Mouse (Mus musculus) kidney, postnatal 4 days (tissue): Measurements from ENCODE around the gene Zfand3.

ENCODE experiments used
- DNase-seq, 2 experiments: peaks; one replicate each; pipeline ENCODE4 v3.0.0; 2021; ENCODE audit warnings: mixed read lengths in 2 of 2

The Zfand3 gene

DNA sequence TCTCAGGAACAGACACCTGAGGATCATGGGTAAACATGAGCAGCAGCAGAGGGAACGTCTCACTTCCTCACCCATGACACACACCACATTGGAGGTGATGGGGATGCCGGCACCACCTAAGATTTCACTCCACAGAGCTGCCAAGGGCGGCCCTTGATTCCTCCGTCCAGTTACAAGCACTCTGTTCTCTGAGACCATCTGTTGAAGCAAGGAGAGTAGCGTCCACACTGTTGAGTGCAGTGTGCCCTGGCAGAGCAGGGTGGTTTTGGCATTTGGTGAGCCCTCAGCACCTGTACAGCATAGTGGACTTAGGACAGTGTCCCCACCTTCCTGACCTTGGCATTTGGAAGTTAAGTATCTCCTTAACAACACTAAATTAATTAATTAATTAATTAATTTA lies 107.0 kb downstream of the Zfand3 start:
- no peak for DNase-seq

DNA sequence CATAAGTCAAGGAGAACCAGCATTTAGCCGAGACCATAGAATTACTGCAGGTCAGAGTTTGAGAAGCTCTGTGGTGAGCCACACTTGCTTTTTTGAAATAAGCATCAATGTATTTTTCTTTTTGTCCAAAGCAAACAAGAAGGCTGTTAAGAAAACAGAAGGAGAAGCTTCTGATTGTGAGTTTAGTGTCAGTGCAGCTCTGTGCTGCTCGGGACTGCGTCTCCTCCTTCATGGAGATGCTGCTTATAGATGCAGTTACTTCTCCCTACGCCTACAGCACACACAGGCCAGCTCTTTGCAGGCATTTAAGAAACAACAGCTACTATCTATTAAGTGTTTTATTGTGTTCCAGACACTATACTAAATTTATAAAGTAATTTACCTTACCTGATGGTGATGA lies 107.5 kb downstream of the Zfand3 start:
- no peak for DNase-seq

DNA sequence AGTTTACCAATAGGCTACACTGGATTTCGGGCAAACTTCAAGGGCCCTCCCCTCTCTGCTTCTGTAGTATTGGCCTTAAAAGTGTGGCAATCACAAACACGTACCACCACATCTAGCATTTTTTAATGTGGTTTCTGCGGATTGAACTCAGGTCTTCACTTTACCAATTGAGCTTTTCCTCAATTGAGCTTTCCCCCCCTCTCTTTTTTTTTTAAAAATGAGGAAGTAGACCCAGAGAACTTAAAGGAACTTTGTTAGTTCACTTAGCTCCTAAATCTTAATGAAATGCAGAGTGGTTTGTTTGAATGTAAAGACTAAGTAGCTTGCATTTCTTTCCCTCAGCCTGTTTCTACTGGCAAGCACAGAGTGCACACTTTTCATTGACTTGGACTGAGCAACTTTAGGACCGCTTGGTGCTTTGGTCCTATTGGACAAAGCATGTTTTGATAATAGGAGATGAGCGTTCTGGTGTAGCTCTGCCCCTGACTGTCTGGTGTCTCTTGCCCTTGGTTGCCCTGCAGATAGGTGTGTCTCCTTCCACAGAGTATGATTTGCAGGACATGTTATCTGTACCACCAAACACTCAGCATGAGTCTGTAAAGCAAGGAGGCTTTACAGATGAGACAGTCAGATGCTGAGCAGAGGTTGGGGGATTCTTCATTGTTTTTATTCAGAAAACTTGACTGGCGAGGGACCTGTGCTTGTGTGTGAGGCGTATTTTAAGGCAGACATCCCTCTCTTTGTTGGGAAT lies 108.2 kb downstream of the Zfand3 start:
- DNase-seq = no peak

DNA sequence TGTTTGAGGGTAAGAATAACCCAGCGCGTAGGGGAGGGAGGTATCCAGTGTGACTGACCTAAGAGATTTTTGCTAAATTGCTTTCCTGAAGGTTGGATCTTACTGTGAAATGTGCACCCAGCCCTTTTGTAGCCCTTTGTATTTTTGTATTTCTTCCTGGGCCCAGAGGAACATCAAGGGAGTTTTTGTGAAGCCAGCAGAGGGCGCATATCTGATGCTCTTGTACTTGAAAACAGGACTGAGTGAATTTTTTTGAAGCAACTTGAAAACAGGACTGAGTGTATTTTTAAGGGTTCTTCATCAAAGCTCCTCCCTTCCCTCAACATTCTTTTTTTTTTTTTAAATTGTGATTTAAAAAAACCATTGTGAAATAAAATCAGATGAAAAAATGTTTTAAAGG lies 110.2 kb downstream of the Zfand3 start:
- DNase-seq = peak; percentile 50 to 60

DNA sequence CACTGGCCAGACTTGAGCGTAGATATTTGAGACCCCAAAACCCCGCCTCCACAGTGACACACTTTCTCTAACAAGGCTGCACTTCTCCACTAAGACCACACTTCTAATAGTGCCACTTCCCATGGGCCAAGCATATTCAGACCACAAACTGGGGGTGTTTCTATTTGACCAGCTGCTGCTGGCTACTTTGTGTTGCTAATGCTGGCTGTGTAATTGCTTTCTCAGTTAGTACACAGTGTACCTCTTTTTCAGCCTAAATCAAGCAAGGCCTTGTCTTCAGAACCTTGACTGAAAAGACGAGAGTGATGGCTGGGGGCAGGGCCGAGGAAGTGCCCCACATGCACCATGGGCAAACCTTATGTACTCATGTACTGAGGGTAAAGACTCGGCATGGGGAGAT lies 111.7 kb downstream of the Zfand3 start:
- no peak for DNase-seq

DNA sequence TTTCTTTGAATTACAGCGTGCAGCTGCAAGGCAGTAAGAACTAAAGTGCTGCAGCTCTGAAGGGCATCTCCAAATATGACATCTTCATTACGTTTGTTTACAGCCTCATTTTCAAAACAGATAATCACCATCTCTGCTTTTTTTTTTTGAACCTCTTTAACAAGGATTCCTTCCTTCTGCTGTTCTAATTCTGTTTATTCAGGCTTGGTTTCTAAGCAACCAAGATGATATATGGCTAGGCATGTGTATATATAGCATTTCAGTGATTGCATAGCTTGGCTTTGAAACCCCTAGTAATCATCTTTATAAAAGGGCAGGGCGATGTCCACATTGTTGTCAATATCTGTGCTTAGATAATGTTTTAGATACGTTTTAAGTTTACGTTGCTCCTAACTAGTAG lies 113.5 kb downstream of the Zfand3 start:
- DNase-seq = no peak

DNA sequence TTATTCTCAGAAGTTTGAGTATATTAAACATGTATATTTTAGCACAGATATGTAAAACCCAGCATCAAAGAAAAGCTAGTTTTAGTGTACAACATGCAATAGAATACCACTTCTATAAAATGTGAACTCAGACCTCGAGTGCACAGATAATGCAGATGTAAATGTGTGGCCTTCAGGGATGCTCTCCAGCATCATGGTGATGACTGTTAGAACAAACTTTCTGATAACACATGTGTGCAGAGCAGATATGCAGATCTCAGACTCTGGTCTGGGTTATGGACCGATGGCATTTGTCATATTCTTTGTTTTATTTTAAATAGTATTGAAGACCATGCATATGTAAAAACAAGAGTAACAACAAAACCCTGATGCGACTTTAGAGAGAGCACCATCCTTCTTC lies 117.7 kb downstream of the Zfand3 start:
- DNase-seq = no peak

DNA sequence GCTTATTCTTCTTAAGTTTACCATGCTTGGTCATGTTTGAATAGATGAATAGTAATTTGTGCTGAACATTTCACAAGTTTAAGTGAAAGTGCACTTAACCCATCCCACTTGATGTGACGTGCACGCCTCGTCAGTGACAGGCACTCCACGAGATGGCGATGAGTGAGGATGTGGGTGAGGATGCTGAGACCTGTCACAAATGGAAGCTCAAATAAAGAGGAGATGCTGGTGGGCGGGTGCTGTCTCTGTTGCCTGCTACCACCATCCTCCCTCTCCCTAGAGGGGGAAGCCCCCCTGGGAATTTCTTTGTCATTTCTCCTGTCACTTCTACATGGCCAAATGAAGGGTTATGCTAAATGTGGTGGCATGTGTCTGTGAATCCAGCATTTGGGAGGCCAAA lies 123.9 kb downstream of the Zfand3 start:
- DNase-seq = no peak

DNA sequence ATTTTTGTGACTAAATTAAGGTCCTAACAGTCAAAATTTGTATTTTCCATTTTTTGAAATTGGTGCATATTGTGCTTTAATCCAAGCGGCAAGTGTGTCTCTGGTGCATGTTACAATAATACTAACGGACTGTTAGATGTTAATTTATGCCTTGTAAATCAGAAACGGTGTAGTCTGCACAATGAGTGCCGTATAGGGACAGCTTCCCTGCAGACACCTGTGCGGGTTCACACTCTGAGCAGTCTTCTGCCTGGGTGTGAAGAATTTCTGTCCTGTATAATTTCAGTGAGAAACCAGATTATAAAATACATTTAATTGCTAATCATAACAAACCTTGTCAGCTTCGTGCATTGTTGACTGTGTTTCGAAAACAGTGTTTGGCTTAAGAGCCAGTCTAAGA lies 124.7 kb downstream of the Zfand3 start:
- DNase-seq = no peak

DNA sequence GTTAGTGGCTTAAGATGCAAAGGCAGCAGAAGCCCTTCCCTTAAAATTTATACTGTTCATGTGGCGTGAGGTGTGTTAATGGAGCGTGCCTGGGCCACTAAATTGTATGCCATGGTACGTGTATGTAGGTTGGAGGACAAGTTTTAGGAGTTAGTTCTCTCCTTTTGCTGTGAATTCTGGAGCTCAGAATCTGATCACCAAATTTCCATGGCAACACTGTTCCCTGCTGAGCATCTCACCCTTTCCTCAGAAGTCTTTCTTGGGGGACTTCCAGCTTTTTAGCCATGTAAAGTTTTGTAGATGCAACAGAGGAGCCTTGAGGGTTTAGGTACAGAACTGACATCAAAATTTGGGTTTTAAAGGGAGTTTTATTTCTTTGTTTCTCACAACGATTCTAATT lies 125.8 kb downstream of the Zfand3 start:
- no peak for DNase-seq

DNA sequence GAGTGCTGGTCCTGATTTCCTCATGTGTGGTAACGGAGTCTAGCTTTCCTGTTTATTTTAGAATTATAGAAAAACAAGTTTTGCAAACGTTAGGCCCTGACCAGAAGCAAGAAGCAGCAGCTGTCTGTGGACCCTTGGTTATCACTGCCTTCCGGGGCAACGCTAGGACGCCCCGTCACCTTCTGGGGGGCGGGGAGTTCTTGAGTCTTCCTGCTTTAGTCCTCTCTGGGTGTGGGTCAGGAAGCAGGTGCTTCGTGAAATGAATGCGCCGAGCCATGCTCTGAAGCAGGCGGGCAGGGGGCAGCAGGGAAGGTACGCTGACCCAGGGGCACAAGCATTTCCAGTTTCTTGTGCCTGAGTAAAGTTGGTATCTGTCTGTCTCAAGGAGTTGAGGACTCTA lies 129.1 kb downstream of the Zfand3 start:
- no peak for DNase-seq

DNA sequence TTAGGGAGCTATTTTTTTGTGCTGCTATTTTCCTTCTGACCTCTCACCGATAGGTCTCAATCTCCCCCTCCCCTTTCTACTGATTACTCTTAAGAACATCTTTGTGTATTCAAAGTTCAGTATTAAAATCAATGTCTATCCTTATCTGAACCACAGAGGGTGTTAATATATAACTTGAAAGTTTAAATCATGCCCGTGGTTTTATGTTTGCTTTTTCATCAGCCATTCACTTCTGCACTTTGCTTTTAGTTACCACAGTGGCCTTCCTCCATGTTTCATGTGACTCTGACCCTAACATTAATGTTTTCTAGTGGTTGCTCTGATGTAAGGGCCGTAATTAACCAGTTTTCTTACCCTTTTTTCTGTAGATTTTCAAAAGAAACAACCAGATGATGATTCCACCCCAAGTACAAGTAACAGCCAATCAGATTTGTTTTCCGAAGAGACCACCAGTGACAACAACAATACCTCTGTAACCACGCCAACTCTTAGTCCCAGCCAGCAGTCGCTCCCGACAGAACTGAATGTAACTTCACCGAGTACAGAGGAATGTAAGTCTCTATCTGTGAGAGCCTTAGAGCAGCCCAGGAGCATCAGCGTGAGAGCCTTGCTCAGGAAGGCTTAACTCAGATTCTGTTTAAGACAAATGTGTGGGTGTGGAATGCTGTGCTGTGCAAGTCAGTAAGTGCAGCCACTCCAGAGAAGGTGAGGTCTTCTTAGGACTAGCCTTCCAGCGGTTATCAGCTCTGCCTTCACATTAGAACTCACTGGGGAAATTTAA lies 130.6 kb downstream of the Zfand3 start:
- DNase-seq = no peak

DNA sequence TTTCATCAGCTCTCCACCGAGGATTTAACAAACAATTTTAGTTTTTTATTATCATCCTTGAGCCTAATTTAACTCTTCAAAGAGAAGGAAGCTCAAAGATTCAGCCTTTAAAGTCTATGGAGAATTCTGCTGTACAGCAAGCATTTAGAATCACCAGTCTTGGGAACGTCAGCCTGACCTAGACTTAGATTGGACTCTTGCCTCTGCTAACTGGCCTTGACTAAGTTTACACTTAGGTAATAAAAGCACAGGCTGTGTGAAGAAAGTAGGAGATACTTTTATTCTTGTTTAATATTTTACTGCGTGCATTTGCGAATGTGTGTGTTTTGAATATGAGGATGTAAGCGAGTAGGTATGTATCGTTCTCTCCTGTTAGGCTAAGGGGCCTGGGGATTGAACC lies 131.4 kb downstream of the Zfand3 start:
- DNase-seq = no peak

DNA sequence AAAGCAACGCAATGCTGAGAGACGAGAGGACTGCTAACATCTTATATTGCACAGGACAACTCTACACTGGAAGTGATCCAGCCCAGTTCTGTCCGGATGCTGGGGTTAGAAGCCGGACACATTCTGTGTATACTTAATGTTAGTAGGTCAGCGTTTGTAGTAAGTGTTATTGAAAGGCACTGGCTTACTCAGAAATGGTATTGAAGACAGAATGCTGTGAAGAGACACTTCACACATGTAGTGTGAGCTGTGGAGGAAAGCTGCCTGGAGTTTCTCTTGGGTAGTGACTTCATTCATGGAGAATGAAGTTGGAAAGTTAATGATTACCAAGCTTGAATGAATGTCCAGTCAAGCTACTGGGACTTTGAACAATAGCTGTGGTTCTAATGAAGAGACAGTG lies 132.2 kb downstream of the Zfand3 start:
- DNase-seq = no peak

DNA sequence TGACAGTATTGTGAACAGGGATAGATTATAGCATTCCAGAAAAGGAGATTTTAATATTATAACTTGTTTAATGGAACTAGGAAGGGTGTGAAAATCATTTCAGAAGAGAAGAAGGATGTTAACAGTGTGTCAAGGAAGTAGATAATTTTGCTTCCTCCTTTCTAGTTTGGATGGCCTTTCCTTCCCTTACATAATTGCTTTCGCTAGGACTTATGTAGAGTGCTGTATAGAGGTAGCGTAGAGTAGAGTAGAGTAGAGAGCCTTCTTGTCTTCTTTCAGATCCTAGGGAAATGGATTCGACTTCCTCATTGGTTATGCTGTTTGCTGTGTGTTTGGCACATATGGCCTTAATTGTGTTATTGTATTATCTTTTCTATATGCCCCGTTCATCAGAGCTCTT lies 132.6 kb downstream of the Zfand3 start:
- DNase-seq = no peak

DNA sequence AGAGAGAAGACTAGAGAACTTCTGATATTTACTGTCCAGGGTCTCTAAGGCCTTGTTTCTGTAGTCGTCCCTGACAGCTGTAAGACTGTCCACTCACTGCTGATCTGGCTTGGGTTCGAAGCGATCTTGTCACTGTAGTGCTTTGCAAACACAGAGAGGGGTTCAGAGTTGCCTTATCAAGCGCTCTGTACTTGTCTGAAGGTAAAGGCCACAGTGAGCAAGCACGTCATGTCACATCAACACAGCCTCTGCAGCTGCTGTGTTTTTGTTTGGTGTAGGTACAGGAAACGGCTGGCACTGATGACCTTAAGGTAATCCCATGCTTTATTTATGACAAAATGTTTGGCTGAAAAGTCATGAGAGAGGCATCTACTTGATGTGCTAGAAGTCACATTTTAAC lies 139.6 kb downstream of the Zfand3 start:
- no peak for DNase-seq

DNA sequence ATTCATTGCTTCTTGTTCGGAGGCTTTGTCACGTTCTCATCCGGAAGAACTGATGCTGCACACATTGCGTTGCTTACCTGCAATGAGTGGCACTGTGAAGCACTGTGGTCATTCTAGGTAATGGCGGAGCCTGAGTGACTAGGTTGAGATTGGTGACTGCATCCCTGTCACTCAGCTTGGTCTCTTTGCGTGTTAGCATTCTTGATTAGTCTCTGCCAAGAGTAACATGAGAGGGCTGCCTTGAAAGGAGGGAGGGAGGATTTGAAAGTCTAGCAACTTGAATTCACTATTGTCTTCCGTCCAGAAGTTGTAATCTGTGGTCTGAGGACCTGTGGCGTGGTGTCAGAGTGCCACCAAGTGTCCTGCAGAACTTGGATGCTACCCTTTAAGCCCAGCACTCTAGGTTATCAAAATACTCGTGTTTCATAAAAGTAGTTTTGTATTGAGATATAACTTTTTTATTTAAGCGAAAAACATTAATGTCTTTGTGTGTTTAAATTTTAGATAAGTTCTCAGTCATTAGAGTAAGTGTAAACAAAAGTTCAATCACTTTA lies 141.1 kb downstream of the Zfand3 start:
- DNase-seq = no peak

DNA sequence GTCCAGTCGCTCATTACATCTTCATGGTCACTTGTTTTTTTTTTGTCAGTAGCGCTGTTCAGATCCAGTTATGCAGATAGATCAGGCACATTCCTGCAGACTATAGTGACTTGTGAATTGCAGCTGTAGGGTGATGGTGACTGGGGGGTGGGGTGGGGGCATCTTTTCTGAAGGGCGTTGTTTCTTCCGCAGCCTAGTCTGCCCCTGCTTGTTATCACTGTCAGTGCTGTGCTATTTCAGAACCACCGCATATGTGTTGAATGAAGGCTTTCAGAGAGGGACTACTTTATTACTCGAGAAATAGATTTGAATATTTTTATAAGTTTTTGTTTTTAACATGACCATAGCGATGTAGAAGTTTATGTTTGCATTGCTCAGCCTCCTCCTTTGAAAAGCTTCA lies 142.0 kb downstream of the Zfand3 start:
- no peak for DNase-seq

DNA sequence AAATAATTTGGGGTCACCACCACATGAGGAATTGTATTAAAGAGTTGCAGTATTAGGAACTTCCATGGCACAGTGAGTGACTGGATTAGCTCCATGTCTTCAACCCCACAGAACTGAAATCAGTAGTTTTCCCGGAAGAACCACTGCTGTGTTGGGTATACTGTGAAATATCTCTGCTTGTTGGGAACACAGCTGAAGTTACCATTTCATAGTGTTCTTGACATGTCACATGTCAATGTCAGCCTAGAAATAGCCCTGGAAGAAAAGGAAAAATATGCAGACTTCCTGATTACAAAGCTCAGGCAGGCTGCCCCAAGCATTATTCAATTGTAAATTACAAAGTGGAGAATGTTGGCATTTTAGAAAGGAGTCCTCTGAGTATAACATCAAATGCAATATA lies 143.4 kb downstream of the Zfand3 start:
- no peak for DNase-seq

DNA sequence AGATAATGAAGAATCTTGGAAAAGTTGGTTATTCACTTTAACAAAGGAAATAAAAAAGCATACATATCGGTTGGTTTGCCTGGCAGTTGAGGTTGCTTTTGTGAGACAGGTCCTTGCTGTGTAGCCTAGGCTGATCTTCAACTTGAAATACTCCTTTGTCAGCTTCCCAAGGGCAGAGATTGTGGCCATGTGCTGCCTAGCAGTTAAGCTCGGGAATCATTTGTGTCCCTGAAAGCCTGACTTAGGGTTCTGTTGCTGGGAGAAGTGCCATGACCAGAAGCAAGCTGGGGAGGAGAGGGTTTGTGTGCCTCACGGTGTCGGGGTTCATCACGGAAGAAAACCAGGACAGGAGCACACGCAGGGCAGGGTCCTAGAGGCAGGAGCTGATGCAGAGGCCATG lies 143.8 kb downstream of the Zfand3 start:
- DNase-seq = no peak

DNA sequence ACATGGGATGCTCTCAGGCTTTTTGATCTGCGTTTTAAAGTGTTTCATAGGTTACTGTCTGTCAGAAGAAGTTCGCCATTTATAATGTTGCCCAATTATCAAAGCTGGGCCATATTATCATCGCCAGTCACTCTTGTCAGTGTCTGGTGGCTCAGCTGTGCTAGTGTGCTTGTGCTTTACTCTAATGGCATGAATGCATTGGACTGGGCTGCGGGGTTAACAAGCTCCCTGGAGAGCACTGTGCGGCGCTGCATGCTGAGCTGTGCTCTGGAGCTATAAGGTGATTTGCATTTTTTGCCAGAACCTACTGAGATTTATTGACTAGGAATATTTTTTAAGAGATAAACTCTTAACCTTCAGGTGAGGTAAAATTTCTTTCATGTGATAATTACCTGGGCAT lies 145.4 kb downstream of the Zfand3 start:
- no peak for DNase-seq

DNA sequence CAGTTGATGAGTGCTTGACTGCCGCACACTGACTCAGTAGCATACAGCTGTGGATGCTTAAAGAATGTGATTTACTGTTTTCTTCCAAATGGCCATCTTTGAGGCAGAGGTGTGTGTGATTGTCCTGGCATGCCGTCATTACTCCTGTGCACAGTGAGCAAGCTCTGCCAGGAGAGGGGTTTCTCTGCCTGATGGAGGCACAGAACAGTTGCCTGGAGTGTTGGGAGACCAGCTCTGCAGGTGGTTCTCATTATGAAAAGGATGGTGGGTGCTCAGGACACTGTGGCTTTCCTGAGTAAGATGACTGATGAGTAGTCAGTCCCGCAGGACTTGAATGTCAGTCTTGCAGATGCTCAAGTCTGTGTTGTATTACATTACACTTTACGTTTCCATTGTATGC lies 149.6 kb downstream of the Zfand3 start:
- no peak for DNase-seq

DNA sequence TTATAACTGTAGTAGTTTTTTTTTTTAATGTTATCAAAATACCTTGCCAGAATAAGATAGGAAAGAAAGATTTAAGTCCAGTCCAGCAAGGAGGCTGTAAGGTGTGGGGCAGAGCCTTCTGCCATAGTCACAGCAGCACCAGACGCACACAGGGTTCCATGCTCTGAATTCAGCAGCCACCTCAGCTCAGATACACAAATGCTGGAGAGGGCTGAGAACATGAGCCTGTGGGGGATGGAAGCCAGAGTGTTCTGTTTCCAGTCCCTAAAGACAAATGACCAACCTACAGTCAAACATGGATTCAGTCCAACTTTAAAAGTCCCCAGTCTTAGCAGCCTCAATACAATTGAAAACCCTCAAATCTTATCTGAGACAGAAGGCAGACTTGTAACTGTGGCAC lies 150.3 kb downstream of the Zfand3 start:
- DNase-seq = no peak

DNA sequence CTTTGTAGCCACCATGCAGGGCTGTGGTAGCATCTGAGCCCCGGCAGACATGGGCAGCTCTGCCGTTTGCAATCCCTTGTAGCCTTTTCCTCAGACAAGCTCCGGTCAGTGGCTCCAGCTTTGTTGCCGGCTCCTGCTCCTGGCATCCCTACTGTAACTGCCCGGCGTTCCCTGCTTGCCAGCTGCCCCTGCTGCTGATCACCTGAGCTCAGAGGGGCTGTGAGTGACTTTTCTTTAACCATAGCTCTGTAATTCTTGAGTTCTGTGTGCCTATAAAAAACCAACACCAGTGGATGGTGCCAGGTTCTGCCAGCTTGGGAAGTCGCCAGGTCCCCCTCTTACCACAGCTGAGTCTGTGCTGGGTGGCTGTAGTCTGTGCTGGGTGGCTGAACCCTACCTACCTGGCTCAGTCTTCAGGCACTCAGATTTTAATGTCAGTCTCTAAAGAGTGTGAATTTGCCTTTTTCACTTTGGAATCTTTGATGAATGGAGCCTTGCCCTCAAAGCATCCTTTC lies 150.9 kb downstream of the Zfand3 start:
- no peak for DNase-seq
